In genomic region chr12:33379624-33380445, GRCm38 (mm10) we compare ENCODE assay signal across 8 mouse cellular contexts. TPM values are rescaled to one million over a fixed set of nuclear protein-coding genes. Genes with fewer than 3 reads are reported as not detected.
DNase-seq lines count a peak whose midpoint lies in the region; ATAC-seq and TF ChIP-seq lines count a peak whose summit lies in the region.

No protein-coding gene starts in this region.

- peak; percentile 86 for DNase-seq in A20 (ENCODE audit: low read depth, low spot score)
- DNase-seq in heart, adult 9 months (ENCODE audit: low spot score in 2 of 2) = peak; percentile 60 to 75
- DNase-seq in monocyte, adult 2 months (ENCODE audit: low read depth in 1 of 2, low spot score in 2 of 2) = peak; percentile 52 to 61
- peak; percentile 34 to 45 for DNase-seq in spleen, postnatal 36 days (ENCODE audit: low spot score in 2 of 2)

- H3K27ac ChIP-seq in bone marrow, adult 2 months (ENCODE audit: control insufficient read depth, insufficient read depth, low read depth, low read length, poor library complexity) = no peak overlapping the region
- no peak overlapping the region for H3K27ac ChIP-seq in embryonic fibroblast, embryonic 13.5 days (ENCODE audit: insufficient read depth, low read length)
- no peak overlapping the region for H3K27ac ChIP-seq in kidney, embryonic 14.5 days (ENCODE audit: low read depth, low read length)
- no peak overlapping the region for H3K27ac ChIP-seq in limb, embryonic 15.5 days

- H3K9me3 ChIP-seq in kidney, embryonic 14.5 days (ENCODE audit: control insufficient read depth, low read length) = no peaks in the 10 kb centered on the region
- H3K9me3 ChIP-seq in limb, embryonic 15.5 days = no peaks in the 10 kb centered on the region

- 20% methylated on average over 22 of the region's 22 CpGs for WGBS in bone marrow, adult 2 months
- 22% methylated on average over 22 of the region's 22 CpGs for WGBS in kidney, embryonic 14.5 days
- WGBS in limb, embryonic 15.5 days = 22% methylated on average over 22 of the region's 22 CpGs

- no peaks in the 10 kb centered on the region for H3K4me1 ChIP-seq in bone marrow, adult 2 months (ENCODE audit: control insufficient read depth, insufficient read depth, low read length)
- H3K4me1 ChIP-seq in embryonic fibroblast, embryonic 13.5 days (ENCODE audit: control insufficient read depth, insufficient read depth, low read length) = no peaks in the 10 kb centered on the region
- no peaks in the 10 kb centered on the region for H3K4me1 ChIP-seq in kidney, embryonic 14.5 days (ENCODE audit: control insufficient read depth, insufficient read depth, low read length)
- peaks cover 4% of the 10 kb centered on the region; the same call in 1 of the 2 replicates for H3K4me1 ChIP-seq in limb, embryonic 15.5 days

- H3K4me3 ChIP-seq in bone marrow, adult 2 months (replicated peaks; ENCODE audit: control insufficient read depth, low read depth, low read length) = peak overlapping the region; percentile 25
- no peak overlapping the region for H3K4me3 ChIP-seq in embryonic fibroblast, embryonic 13.5 days (ENCODE audit: insufficient read depth, low read length)
- H3K4me3 ChIP-seq in kidney, embryonic 14.5 days (ENCODE audit: low read length) = peak overlapping the region; percentile 14; the same call in 1 of the 2 replicates
- peak overlapping the region; percentile 28 for H3K4me3 ChIP-seq in limb, embryonic 15.5 days

- peak overlapping the region; percentile 29 for H3K4me2 ChIP-seq in kidney, embryonic 14.5 days (replicated peaks; ENCODE audit: low read depth, low read length)
- peak overlapping the region; percentile 43 for H3K4me2 ChIP-seq in limb, embryonic 15.5 days

- no peaks in the 10 kb centered on the region for H3K27me3 ChIP-seq in kidney, embryonic 14.5 days (ENCODE audit: control insufficient read depth, insufficient read depth, low read length)
- no peaks in the 10 kb centered on the region for H3K27me3 ChIP-seq in limb, embryonic 15.5 days

- no peak for TF ChIP-seq POLR2A in bone marrow, adult 2 months (IDR thresholded peaks at IDR 0.05; ENCODE audit: borderline replicate concordance, control insufficient read depth, low read depth, low read length)
- no peak for TF ChIP-seq POLR2A in embryonic fibroblast, embryonic 13.5 days (IDR thresholded peaks at IDR 0.05; ENCODE audit: low read depth, low read length)

- ATAC-seq in kidney, embryonic 14.5 days (ENCODE audit: low FRiP score, low TSS enrichment) = peak; percentile 88
- ATAC-seq in limb, embryonic 15.5 days (ENCODE audit: insufficient number of reproducible peaks, low FRiP score, low TSS enrichment, low read depth) = peak; percentile 75; the same call in 1 of the 2 replicates

- H3K36me3 ChIP-seq in kidney, embryonic 14.5 days (ENCODE audit: control insufficient read depth, insufficient read depth, low read length) = no peaks in the 10 kb centered on the region
- no peaks in the 10 kb centered on the region for H3K36me3 ChIP-seq in limb, embryonic 15.5 days

- no peak overlapping the region for H3K9ac ChIP-seq in kidney, embryonic 14.5 days (ENCODE audit: low read depth, low read length)
- H3K9ac ChIP-seq in limb, embryonic 15.5 days = no peak overlapping the region

- TF ChIP-seq CTCF in bone marrow, adult 2 months (IDR thresholded peaks at IDR 0.05; ENCODE audit: control insufficient read depth, insufficient read depth, low read length) = peak; percentile 81
- TF ChIP-seq CTCF in embryonic fibroblast, embryonic 13.5 days (IDR thresholded peaks at IDR 0.05; ENCODE audit: borderline replicate concordance, insufficient read depth, low read length) = peak; percentile 78

RNA-seq across cellular contexts. Expression of gene Efcab10, which starts 14.8 kb away (rescaled TPM):
- polyA plus RNA-seq in bone marrow, adult 2 months (2011; ENCODE audit: insufficient read depth, insufficient read length, low replicate concordance, missing spikeins) = not detected in 2 replicates
- not detected in 2 replicates for polyA plus RNA-seq in embryonic fibroblast, embryonic 13.5 days (2011; ENCODE audit: insufficient read length, low read depth, missing spikeins)
- 0.93 TPM in 1 of 2 replicates, not detected in the other for polyA plus RNA-seq in kidney, embryonic 14.5 days (2014; fragmentation: Nextera tagmentation; extraction: Ambion mirVana)
- polyA plus RNA-seq in limb, embryonic 15.5 days (2015; fragmentation: Nextera tagmentation; extraction: Ambion mirVana) = not detected in 2 replicates

RNA-seq across cellular contexts. Expression of gene Twistnb, which starts 49.6 kb away (rescaled TPM):
- polyA plus RNA-seq in bone marrow, adult 2 months (2011; ENCODE audit: insufficient read depth, insufficient read length, low replicate concordance, missing spikeins) = 6.1 and 11.1 TPM in 2 replicates
- polyA plus RNA-seq in embryonic fibroblast, embryonic 13.5 days (2011; ENCODE audit: insufficient read length, low read depth, missing spikeins) = 16.2 and 24.3 TPM in 2 replicates
- 71.4 and 85.6 TPM in 2 replicates for polyA plus RNA-seq in kidney, embryonic 14.5 days (2014; fragmentation: Nextera tagmentation; extraction: Ambion mirVana)
- 50.3 and 55.0 TPM in 2 replicates for polyA plus RNA-seq in limb, embryonic 15.5 days (2015; fragmentation: Nextera tagmentation; extraction: Ambion mirVana)
